Mouse (Mus musculus) midbrain, postnatal 0 days (tissue): ENCODE results near the gene Fam49a. TPM values are rescaled to one million over a fixed set of nuclear protein-coding genes. Genes with fewer than 3 reads are reported as not detected.

Experiments used
- ATAC-seq: fragments of 200-750 bp; cut with Nextera tagmentation; 2 replicates; pipeline ENCODE4 v1.8.0; 2017; ENCODE audit warnings: moderate number of reproducible peaks, mild to moderate bottlenecking, moderate TSS enrichment, moderate library complexity; ENCODE audit not compliant: low FRiP score
- DNase-seq: peaks from one replicate; pipeline ENCODE4 v3.0.0-alpha.2; 2015; ENCODE audit warnings: low spot score
- H3K27ac ChIP-seq: fragments of 300-500 bp; sonication (generic); 2 replicates; pipeline ENCODE4 v1.5.1; 2014; ENCODE audit warnings: low read depth, mild to moderate bottlenecking, low read length, mixed read lengths
- H3K27me3 ChIP-seq: fragments of 300-500 bp; sonication (generic); 2 replicates; pipeline ENCODE4 v1.6.1; 2014; ENCODE audit warnings: low read length, control low read depth, mixed read lengths; ENCODE audit not compliant: insufficient read depth
- H3K36me3 ChIP-seq: fragments of 300-500 bp; sonication (generic); 2 replicates; pipeline ENCODE4 v1.6.1; 2014; ENCODE audit warnings: low read length, control low read depth, mixed read lengths; ENCODE audit not compliant: insufficient read depth
- H3K4me1 ChIP-seq: fragments of 300-500 bp; sonication (generic); 2 replicates; pipeline ENCODE4 v1.6.1; 2014; ENCODE audit warnings: mild to moderate bottlenecking, control low read depth, antibody characterized with exemption, low read length, mixed read lengths; ENCODE audit not compliant: insufficient read depth
- H3K4me2 ChIP-seq: fragments of 300-500 bp; sonication (generic); 2 replicates; pipeline ENCODE4 v1.6.1; 2014; ENCODE audit warnings: low read depth, mild to moderate bottlenecking, low read length, mixed read lengths; ENCODE audit not compliant: poor library complexity, severe bottlenecking
- H3K4me3 ChIP-seq: fragments of 300-500 bp; sonication (generic); 2 replicates; pipeline ENCODE4 v1.5.1; 2014; ENCODE audit warnings: low read depth, mild to moderate bottlenecking, low read length, moderate library complexity
- H3K9ac ChIP-seq: fragments of 300-500 bp; sonication (generic); replicated peaks from 2 replicates; pipeline ENCODE4 v1.6.1; 2014; ENCODE audit warnings: mild to moderate bottlenecking, low read length, moderate library complexity, mixed read lengths; ENCODE audit not compliant: poor library complexity, severe bottlenecking
- H3K9me3 ChIP-seq: fragments of 300-500 bp; sonication (generic); 2 replicates; pipeline ENCODE4 v1.6.1; 2016; ENCODE audit warnings: low read length, control low read depth
- CTCF ChIP-seq: IDR thresholded peaks from 2 replicates; pipeline ENCODE4 v1.5.1; 2016; ENCODE audit warnings: antibody characterized with exemption, mild to moderate bottlenecking
- WGBS: fragments of 180-500 bp; shearing (Covaris S2); extraction: QIAGEN DNeasy Blood & Tissue Kit; methylation state at CpG from one replicate; pipeline ENCODE4 v1.1.7; 2014; 5-methylcytosine and 5-hydroxymethylcytosine counted together
- polyA plus RNA-seq: library from polyadenylated mRNA; unstranded; fragments of >200 nt; fragmentation: Nextera tagmentation; extraction: Ambion mirVana; gene quantifications from 2 replicates; pipeline ENCODE4 v1.2.1, GENCODE M21; 2015
- total RNA-seq: library from RNA; depleted of rRNA; stranded (reverse); fragments of >200 nt; gene quantifications from 2 replicates; pipeline ENCODE4 v1.2.3, GENCODE M21; 2014; rRNA removed

Gene Fam49a
- total RNA-seq (88.2 and 96.7 TPM in 2 replicates), polyA plus RNA-seq (58.3 and 60.0 TPM in 2 replicates)

GRCm38 (mm10) chr12:12261987-12262971 is at the start of gene Fam49a:
Gene Fam49a (plus strand): TSS chr12:12262139.
- Histone ChIP-seq H3K9me3 (no peaks in the 10 kb centered on the region), H3K27me3 (no peaks in the 10 kb centered on the region), H3K27ac (peak within 1 kb of the TSS; percentile 87), H3K4me1 (peaks cover 20% of the 10 kb centered on the region; the same call in 1 of the 2 replicates), H3K9ac (peak within 1 kb of the TSS; percentile 92), H3K4me2 (peak within 1 kb of the TSS; percentile 64), H3K36me3 (no peaks in the 10 kb centered on the region), H3K4me3 (peak within 1 kb of the TSS; percentile 80)
- WGBS: under 1% methylated on average over 45 of the region's 62 CpGs
- peak; percentile 39 for TF ChIP-seq CTCF
- ATAC-seq (peak; percentile 76), DNase-seq (peak; percentile 69)

DNA sequence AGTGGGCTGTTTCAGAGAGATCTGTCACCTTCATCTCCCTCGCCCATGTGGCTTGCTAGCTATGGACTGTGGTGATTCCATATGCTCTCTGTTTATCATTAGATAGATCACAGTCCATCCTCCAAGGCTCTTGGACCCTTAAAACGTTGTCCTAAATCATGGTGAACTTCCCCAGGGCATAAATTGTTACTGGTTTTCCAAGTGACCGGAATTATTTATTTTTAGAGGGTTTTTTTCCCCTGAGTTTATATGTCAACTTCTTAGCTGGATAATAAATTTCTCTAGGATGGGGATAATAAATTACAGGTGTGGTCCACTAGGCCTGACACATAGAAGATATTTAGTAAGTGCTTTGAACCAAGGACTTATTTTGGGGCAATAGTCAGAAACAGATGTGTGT is 48.4 kb upstream of the Fam49a start:
- no peaks in the 10 kb centered on the region for H3K4me1 ChIP-seq
- H3K36me3 ChIP-seq: no peaks in the 10 kb centered on the region
- TF ChIP-seq CTCF: no peak
- DNase-seq (no peak), ATAC-seq (no peak)
- no peaks in the 10 kb centered on the region for H3K9me3 ChIP-seq
- WGBS: 73% methylated on average over 3 of the region's 3 CpGs
- H3K9ac ChIP-seq: no peak overlapping the region
- H3K27me3 ChIP-seq: no peaks in the 10 kb centered on the region
- no peak overlapping the region for H3K4me3 ChIP-seq
- no peak overlapping the region for H3K4me2 ChIP-seq
- H3K27ac ChIP-seq: no peak overlapping the region

DNA sequence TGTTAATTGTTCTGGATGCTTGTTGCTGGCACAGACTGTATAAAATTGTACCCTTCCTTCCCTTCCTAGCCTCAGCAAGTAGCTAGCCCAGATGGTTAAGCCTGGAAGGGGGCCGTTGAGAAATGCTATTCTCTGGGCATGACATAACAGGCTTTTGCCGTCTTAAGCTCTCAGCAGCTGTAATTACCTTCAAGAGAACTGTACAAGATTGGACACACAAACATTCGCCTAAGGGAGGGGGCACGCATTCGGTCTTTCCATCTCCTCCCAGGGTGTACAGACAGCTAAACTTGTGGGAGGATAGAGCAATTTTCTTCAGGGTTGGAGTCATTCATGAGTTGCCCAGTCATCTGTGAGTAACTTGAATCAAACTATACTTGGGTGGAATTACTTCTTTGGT is 43.0 kb upstream of the Fam49a start:
- no peaks in the 10 kb centered on the region for H3K4me1 ChIP-seq
- no peak overlapping the region for H3K4me2 ChIP-seq
- DNase-seq (no peak), ATAC-seq (no peak)
- no peaks in the 10 kb centered on the region for H3K27me3 ChIP-seq
- H3K27ac ChIP-seq: no peak overlapping the region
- no peak overlapping the region for H3K4me3 ChIP-seq
- no peak overlapping the region for H3K9ac ChIP-seq
- no peak for TF ChIP-seq CTCF
- 84% methylated on average over 5 of the region's 5 CpGs for WGBS
- H3K9me3 ChIP-seq: no peaks in the 10 kb centered on the region
- H3K36me3 ChIP-seq: no peaks in the 10 kb centered on the region

DNA sequence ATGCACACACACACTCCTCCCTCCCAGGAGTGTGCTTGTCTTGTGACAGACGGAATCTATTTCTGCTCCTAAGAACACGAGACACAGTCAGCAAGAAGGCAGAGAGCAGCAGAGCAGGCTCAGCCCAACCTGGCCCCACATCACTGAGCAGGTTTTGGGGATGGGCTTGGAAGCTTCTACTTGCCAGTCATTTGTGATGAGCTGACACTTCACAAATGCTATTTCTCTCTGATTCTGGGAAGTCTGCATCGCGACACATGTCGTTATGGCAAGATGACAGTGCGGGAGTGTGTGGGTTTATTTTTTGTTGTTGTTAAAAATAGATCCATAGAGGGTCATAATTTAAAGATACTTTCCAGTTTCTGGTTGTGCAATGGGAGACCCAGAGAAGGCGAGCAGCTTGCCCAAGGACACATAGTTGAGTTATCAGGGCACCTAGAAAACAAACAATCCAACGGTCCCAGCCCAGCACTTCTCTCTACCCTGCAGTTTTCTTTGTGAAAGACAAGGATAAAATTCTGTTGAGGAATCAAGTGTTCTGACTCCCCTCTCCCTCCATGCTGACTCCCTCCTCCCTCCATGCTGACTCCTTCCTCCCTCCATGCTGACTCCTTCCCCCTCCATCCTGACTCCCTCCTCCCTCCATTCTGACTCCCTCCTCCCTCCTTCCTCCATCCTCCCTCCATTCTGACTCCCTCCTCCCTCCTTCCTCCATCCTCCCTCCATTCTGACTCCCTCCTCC is 41.0 kb upstream of the Fam49a start:
- no peaks in the 10 kb centered on the region for H3K36me3 ChIP-seq
- no peak overlapping the region for H3K27ac ChIP-seq
- DNase-seq: peak; percentile 22
- no peaks in the 10 kb centered on the region for H3K4me1 ChIP-seq
- no peak for TF ChIP-seq CTCF
- WGBS: 73% methylated on average over 8 of the region's 8 CpGs
- peak; percentile 17; the same call in 1 of the 2 replicates for ATAC-seq
- no peak overlapping the region for H3K4me3 ChIP-seq
- H3K4me2 ChIP-seq: no peak overlapping the region
- H3K9me3 ChIP-seq: no peaks in the 10 kb centered on the region
- no peak overlapping the region for H3K9ac ChIP-seq
- H3K27me3 ChIP-seq: no peaks in the 10 kb centered on the region

DNA sequence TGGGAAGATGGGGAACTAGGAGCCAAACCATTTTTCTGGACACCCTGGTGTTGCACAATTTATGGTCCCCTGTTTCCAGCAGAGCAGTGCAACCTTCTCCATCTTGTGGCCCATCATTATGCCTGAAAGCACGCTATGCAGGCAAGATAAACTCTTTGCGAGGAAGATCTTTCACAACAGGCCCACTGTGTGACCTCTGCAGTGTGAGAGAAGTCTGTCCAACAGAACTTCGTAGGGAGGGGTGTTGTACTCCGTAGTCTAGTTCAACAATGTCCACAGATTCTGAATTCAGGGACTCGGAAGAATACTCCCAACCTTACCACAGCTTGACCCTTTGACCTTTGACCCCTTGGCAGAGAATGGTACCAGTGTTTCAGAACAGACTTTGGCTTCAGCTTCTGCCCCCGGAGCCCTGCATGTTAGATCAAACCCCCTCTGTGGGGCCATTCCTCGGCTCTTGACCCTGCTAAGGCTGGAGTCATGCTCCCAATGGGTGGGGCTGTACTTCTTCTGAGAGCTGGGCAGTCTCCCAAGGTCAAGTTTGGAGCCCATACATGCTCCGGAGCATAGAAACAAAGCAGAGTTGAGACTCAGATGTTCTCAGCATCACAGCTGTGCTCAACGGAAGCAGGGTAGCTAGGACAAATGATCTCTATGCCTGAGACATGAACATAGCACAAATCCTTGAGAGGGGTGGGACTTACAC is 39.2 kb upstream of the Fam49a start:
- no peak overlapping the region for H3K9ac ChIP-seq
- H3K27me3 ChIP-seq: no peaks in the 10 kb centered on the region
- H3K4me3 ChIP-seq: no peak overlapping the region
- 70% methylated on average over 9 of the region's 9 CpGs for WGBS
- no peaks in the 10 kb centered on the region for H3K36me3 ChIP-seq
- H3K4me2 ChIP-seq: no peak overlapping the region
- H3K4me1 ChIP-seq: no peaks in the 10 kb centered on the region
- no peak for TF ChIP-seq CTCF
- DNase-seq (no peak), ATAC-seq (no peak)
- no peaks in the 10 kb centered on the region for H3K9me3 ChIP-seq
- H3K27ac ChIP-seq: no peak overlapping the region
